Mouse (Mus musculus): ENCODE measurements around the gene Cdk2. TPM values are rescaled to one million over a fixed set of nuclear protein-coding genes. Genes with fewer than 3 reads are reported as not detected.

The Cdk2 gene
- polyA plus RNA-seq, 1 experiment from 2014 or later: 93.6 TPM

DNA sequence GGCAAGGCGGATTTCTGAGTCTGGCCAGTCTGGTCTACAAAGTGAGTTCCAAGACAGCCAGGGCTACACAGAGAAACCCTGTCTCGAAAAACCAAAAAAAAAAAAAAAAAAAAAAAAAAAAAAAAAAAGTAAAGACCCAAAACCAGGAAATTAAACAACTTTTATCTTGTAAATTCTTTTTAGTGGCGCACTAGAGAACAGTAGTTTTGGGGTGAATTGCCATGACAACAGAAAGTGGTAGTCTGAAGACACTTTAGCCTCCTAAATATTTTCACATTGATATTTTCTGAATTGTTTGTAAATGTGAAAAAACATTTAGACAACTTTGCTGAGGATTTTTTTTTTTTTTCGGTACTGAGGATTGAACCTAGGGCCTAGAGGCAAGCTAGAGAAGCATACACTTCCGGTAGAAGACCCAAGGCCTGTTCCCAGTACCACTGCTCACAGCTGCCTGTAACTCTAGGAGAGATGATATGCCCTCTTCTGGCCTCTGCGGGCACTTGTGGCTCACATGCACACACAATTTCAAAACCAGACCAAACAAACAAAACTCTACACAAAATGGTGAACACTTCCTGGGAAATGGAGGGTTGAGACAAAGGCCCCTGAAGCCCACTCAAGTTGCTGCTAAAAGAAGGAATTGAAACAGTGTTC lies 7.6 kb downstream of the Cdk2 start:
- no peak overlapping the region for H3K4me3 ChIP-seq (ENCODE audit: low read length)
- peak overlapping the region; percentile 72; the same call in 1 of the 2 replicates for H3K4me2 ChIP-seq (ENCODE audit: low read depth, low read length)
- no peaks in the 10 kb centered on the region for H3K9me3 ChIP-seq (replicated peaks; ENCODE audit: control insufficient read depth, low read length)
- H3K36me3 ChIP-seq (ENCODE audit: control insufficient read depth, insufficient read depth): peaks cover 20% of the 10 kb centered on the region
- peak overlapping the region; percentile 71 for H3K27ac ChIP-seq (ENCODE audit: low read length)
- no peak for ATAC-seq (replicated peaks; ENCODE audit: extremely low read depth, insufficient read depth, low FRiP score)
- no peaks in the 10 kb centered on the region for H3K27me3 ChIP-seq (ENCODE audit: control insufficient read depth, insufficient read depth, low read length)
- H3K4me1 ChIP-seq (ENCODE audit: control insufficient read depth, insufficient read depth, low read length): peaks cover 20% of the 10 kb centered on the region
- 80% methylated on average over 6 of the region's 6 CpGs for WGBS
- no peak overlapping the region for H3K9ac ChIP-seq (ENCODE audit: low read length)

DNA sequence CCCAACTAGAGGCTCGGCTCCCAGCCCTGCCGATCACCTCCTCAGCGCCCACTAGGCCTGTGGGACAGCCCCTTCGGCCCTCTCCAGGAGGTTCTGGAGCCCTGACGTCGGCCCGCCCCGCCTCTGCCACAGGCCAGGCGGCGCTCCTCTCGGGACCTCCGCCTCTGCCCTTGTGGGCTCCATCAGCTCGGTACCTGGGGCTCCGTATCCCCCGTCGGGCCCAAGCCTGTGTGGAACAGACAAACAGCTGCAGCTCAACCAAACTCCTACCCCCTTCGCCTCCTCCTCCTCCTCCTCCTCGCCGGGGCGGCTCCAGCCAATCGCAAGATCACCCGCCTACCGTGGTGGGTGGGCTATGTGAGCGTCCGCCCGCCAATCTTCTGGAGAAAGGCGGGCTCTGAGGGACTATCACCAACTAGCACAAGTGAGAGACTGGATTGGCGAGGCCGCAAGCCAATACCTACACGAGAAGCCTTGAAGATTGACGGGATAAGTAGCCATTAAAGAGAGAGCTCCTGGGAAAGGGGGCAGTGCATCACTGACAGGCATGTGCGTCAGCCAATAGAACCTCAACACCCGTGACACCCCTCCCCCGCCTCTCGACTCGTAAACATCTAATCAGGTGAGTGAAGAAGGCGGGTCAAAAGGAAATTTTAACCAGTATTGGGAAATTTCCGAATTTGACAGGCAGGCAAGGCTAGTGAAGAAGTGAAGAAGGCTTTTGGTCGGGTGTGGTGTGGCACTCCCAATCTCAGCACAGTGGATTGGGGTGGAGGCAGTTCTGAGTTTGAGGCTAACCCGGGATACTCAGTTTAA lies 8.6 kb downstream of the Cdk2 start, which contains the start of gene Rab5b:
Gene Rab5b, minus strand, starts transcription at position 273 of the 816 bp plus-strand sequence.
- Histone ChIP-seq H3K27me3 (ENCODE audit: control insufficient read depth, insufficient read depth, low read length) (no peaks in the 10 kb centered on the region), H3K9ac (ENCODE audit: low read length) (peak within 1 kb of the TSS; percentile 96), H3K36me3 (ENCODE audit: control insufficient read depth, insufficient read depth) (peaks cover 18% of the 10 kb centered on the region), H3K4me2 (ENCODE audit: low read depth, low read length) (peak within 1 kb of the TSS; percentile 72), H3K4me3 (ENCODE audit: low read length) (peak within 1 kb of the TSS; percentile 93), H3K9me3 (replicated peaks; ENCODE audit: control insufficient read depth, low read length) (no peaks in the 10 kb centered on the region), H3K4me1 (ENCODE audit: control insufficient read depth, insufficient read depth, low read length) (peaks cover 20% of the 10 kb centered on the region), H3K27ac (ENCODE audit: low read length) (peak within 1 kb of the TSS; percentile 98)
- WGBS: under 1% methylated on average over 40 of the region's 40 CpGs
- ATAC-seq (replicated peaks; ENCODE audit: extremely low read depth, insufficient read depth, low FRiP score): peak; percentile 98

DNA sequence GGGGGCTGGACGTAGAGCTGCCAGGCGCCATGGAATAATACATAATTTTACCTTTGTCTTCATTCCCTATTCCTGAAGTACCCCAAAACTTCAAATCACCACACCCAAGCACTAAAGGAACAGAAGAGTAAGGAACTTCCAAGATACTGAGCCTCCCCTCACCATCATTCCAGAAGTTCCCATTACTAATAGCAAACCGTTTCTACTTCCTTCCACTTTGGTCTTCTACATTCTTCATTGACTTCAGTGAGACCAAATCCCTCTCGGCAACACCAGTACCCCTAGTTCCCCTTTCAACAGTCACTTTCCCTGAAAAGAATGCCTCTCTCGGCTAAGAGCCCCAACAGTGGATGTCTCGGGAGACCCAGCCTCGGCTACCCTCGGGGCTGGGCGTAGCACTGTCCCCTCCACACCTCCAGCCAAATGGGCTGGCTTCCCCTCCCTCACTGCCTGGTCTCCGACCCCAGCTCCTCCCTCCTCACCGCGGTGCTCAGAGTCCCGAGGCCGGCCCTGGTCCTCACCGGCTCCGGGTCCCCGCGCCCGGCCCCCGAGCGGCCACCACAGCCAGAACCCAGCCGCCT lies 9.3 kb downstream of the Cdk2 start:
- H3K4me2 ChIP-seq (ENCODE audit: low read depth, low read length): peak overlapping the region; percentile 68
- H3K4me1 ChIP-seq (ENCODE audit: control insufficient read depth, insufficient read depth, low read length): peaks cover 20% of the 10 kb centered on the region
- peak overlapping the region; percentile 93 for H3K4me3 ChIP-seq (ENCODE audit: low read length)
- no peak; the same call in 1 of the 2 replicates for ATAC-seq (replicated peaks; ENCODE audit: extremely low read depth, insufficient read depth, low FRiP score)
- peak overlapping the region; percentile 96 for H3K9ac ChIP-seq (ENCODE audit: low read length)
- WGBS: under 1% methylated on average over 22 of the region's 22 CpGs
- peak overlapping the region; percentile 98 for H3K27ac ChIP-seq (ENCODE audit: low read length)
- no peaks in the 10 kb centered on the region for H3K9me3 ChIP-seq (replicated peaks; ENCODE audit: control insufficient read depth, low read length)
- H3K27me3 ChIP-seq (ENCODE audit: control insufficient read depth, insufficient read depth, low read length): no peaks in the 10 kb centered on the region
- peaks cover 15% of the 10 kb centered on the region for H3K36me3 ChIP-seq (ENCODE audit: control insufficient read depth, insufficient read depth)

DNA sequence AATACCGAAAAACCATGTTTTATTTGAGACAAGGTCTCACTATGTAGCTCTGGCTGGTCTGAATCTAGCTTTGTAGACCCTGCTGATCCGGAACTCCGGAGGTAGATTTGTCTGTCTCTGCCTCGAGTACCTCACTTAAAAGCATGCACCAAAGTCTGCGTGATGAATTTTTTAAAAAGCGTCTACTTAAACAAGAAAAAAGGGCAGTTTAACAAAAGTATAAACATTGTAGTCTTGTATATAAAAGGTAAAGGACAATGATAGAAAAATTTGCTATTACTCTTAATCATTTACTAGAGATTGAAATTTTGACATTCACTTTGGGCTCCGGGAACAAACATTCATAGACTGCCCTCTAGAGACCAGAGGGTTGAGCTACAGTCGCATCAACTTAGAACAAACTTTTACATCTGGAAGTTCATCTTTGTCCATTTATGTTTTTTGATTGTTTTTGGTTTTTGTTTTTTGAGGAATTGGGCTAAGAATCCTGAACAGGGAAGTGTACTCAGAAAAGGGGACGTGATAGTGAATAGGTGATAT lies 30.3 kb downstream of the Cdk2 start:
- no peaks in the 10 kb centered on the region for H3K27me3 ChIP-seq (ENCODE audit: control insufficient read depth, insufficient read depth, low read length)
- peak overlapping the region; percentile 67 for H3K27ac ChIP-seq (ENCODE audit: low read length)
- 0 out of 2 replicates have a peak, but pooled peaks cover 3% of the 10 kb centered on the region for H3K36me3 ChIP-seq (ENCODE audit: control insufficient read depth, insufficient read depth)
- no peaks in the 10 kb centered on the region for H3K9me3 ChIP-seq (replicated peaks; ENCODE audit: control insufficient read depth, low read length)
- peak overlapping the region; percentile 85 for H3K4me3 ChIP-seq (ENCODE audit: low read length)
- H3K4me1 ChIP-seq (ENCODE audit: control insufficient read depth, insufficient read depth, low read length): peaks cover 8% of the 10 kb centered on the region
- ATAC-seq (replicated peaks; ENCODE audit: extremely low read depth, insufficient read depth, low FRiP score): no peak
- peak overlapping the region; percentile 79 for H3K9ac ChIP-seq (ENCODE audit: low read length)
- WGBS: 2% methylated on average over 9 of the region's 9 CpGs
- peak overlapping the region; percentile 77 for H3K4me2 ChIP-seq (ENCODE audit: low read depth, low read length)

DNA sequence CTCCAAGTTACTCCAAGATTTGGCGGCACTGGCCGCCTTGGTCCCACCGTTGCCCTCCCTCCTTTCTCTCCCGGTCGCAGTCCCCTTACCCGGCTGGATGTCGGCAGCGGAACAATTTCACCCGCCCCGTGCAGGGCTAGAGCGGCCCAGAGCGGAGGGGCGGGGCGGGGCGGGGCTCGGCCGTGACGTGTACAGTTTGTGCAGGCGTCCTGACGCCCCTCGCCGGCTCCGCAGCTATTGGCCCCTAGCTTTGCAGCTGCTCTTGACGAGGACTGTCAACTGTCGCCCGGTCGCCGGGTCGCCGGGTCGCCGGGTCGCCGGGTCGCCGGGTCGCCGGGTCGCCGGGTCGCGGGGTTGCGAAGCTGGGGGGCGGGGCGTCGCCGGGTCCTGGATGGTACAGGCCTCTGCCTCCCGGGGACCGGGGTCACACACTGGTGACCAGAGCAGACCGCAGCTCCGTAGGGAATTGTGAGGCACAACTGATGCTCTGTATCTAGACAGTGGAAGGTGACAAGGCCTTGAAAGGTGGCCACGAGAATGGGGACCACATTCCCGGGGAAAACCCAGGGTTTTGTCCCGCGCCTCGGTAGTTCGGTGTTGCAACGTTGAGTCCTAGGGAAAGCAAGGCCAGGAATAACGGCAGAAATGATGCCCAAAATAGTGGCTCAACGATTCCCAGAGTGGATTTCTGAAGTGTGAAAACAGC lies 30.9 kb downstream of the Cdk2 start, which contains the start of gene Suox:
Gene Suox, minus strand, starts transcription at position 311 of the 706 bp plus-strand sequence.
- Histone ChIP-seq H3K27me3 (ENCODE audit: control insufficient read depth, insufficient read depth, low read length) (no peaks in the 10 kb centered on the region), H3K9me3 (replicated peaks; ENCODE audit: control insufficient read depth, low read length) (no peaks in the 10 kb centered on the region), H3K4me1 (ENCODE audit: control insufficient read depth, insufficient read depth, low read length) (peaks cover 8% of the 10 kb centered on the region), H3K9ac (ENCODE audit: low read length) (peak within 1 kb of the TSS; percentile 79), H3K36me3 (ENCODE audit: control insufficient read depth, insufficient read depth) (0 out of 2 replicates have a peak, but pooled peaks cover 3% of the 10 kb centered on the region), H3K4me3 (ENCODE audit: low read length) (peak within 1 kb of the TSS; percentile 85), H3K4me2 (ENCODE audit: low read depth, low read length) (peak within 1 kb of the TSS; percentile 77), H3K27ac (ENCODE audit: low read length) (peak within 1 kb of the TSS; percentile 67)
- under 1% methylated on average over 58 of the region's 60 CpGs for WGBS
- peak; percentile 94 for ATAC-seq (replicated peaks; ENCODE audit: extremely low read depth, insufficient read depth, low FRiP score)

DNA sequence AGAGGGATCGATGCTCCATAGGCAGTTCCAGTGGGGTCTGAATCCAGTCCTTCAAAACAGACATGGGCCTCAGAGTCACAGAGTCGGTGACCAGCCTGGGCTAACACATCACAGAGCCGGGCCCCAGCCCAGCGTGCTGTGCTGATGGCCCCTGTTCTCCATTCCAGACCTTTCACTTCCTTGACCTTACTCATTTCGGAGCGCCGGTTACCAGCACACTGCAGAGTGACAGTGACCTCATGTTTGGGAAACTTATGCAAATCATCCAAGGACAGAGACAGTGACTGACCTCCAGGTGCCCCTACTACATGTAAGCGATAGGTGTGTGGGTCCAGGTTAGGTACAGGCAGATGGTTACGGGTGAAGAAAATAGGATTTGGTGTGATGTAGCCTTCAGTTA lies 33.7 kb downstream of the Cdk2 start:
- ATAC-seq (replicated peaks; ENCODE audit: extremely low read depth, insufficient read depth, low FRiP score): no peak
- 91% methylated on average over 9 of the region's 9 CpGs for whole genome bisulfite sequencing
- H3K4me3 ChIP-seq (ENCODE audit: low read length): no peak overlapping the region

DNA sequence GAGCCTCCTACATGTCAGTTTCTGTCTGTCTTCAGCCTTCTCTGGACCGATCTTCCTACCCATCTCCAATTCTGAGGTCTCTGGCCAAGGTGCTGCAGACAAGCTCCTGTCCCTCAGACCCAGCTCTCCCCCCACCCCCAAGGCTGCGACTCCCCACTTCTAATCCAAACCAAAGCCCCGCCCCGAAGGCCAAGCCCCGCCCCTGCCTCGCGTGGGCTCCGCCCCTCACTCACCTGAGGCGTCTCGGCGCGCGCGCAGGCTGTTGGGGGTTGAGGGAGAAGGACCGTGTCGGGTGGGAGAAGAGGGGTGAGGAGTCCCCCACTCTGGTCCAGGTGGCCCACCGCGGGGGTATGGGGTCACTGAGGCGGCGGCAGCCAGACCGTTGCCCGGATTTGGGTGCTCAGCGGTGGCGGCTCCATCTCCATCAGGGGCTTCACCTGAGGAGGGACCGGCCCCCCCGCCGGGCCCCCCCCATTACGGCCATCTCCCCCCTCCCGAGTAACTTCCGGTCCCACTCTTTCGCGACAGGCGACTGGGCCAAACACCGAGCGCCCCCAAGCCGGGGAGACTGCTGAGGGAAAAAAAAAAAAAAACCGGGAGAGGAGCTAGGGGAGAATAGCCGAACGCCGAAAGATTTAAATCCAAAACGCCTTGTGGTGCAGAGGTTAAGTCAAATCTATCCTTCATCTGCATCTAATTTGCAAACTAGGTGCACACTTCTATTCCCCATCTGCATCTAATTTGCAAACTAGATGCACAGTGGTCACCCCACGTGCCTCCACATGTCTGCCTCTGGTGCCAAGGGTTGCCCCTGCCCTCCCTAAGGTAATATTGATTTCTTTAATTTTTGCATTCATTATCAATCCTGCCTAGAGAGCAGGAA lies 35.8 kb downstream of the Cdk2 start:
- H3K36me3 ChIP-seq (ENCODE audit: control insufficient read depth, insufficient read depth): 0 out of 2 replicates have a peak, but pooled peaks cover 3% of the 10 kb centered on the region
- ATAC-seq (replicated peaks; ENCODE audit: extremely low read depth, insufficient read depth, low FRiP score): peak; percentile 34; the same call in 1 of the 2 replicates
- peaks cover 5% of the 10 kb centered on the region for H3K4me1 ChIP-seq (ENCODE audit: control insufficient read depth, insufficient read depth, low read length)
- 1% methylated on average over 42 of the region's 42 CpGs for WGBS
- peak overlapping the region; percentile 78 for H3K9ac ChIP-seq (ENCODE audit: low read length)
- H3K4me2 ChIP-seq (ENCODE audit: low read depth, low read length): peak overlapping the region; percentile 93
- no peaks in the 10 kb centered on the region for H3K9me3 ChIP-seq (replicated peaks; ENCODE audit: control insufficient read depth, low read length)
- H3K27me3 ChIP-seq (ENCODE audit: control insufficient read depth, insufficient read depth, low read length): no peaks in the 10 kb centered on the region
- peak overlapping the region; percentile 81 for H3K4me3 ChIP-seq (ENCODE audit: low read length)
- peak overlapping the region; percentile 26; the same call in 1 of the 2 replicates for H3K27ac ChIP-seq (ENCODE audit: low read length)

More for the DNA sequence above, 33.7 kb downstream of the Cdk2 start:
- Histone ChIP-seq H3K27me3 (ENCODE audit: control insufficient read depth, insufficient read depth, low read length) (no peaks in the 10 kb centered on the region), H3K36me3 (ENCODE audit: control insufficient read depth, insufficient read depth) (0 out of 2 replicates have a peak, but pooled peaks cover 3% of the 10 kb centered on the region), H3K27ac (ENCODE audit: low read length) (no peak overlapping the region), H3K4me1 (ENCODE audit: control insufficient read depth, insufficient read depth, low read length) (peaks cover 8% of the 10 kb centered on the region), H3K9ac (ENCODE audit: low read length) (no peak overlapping the region), H3K9me3 (replicated peaks; ENCODE audit: control insufficient read depth, low read length) (no peaks in the 10 kb centered on the region), H3K4me2 (ENCODE audit: low read depth, low read length) (no peak overlapping the region)

Measured in heart, embryonic 16.5 days (tissue).